Mouse (Mus musculus): ENCODE results near the gene Fam131a.

- TF ChIP-seq CTCF (IDR thresholded peaks at IDR 0.05; ENCODE audit: borderline replicate concordance, extremely low read depth, insufficient read depth, insufficient read length), result no peak
- no peak for TF ChIP-seq POLR2A (IDR thresholded peaks at IDR 0.05; ENCODE audit: borderline replicate concordance, extremely low read depth, insufficient read depth, insufficient read length, poor library complexity, severe bottlenecking)
Observed at GRCm38 (mm10) chr16:20653315-20653714, 39.7 kb upstream of the Fam131a start.

Measured in brain, embryonic 14.5 days (tissue).